ENCODE assay signal across 10 mouse cellular contexts in the genomic region with DNA sequence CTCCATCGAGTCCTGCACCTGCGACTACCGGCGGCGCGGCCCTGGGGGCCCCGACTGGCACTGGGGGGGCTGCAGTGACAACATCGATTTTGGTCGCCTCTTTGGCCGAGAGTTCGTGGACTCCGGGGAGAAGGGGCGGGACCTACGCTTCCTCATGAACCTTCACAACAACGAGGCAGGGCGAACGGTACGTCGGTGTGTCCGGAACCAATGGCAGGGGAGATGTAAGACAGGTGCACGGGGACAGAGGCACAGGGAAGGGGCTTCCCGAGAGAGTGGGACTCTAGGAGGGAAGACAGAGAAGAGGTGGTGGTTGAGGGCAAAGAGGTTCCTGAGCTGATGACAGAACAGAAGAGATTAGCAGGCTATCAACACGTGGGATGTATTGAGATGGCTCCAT. TPM values are rescaled to one million over a fixed set of nuclear protein-coding genes. Genes with fewer than 3 reads are reported as not detected.
DNase-seq lines count a peak whose midpoint lies in the region; ATAC-seq and TF ChIP-seq lines count a peak whose summit lies in the region.
"Had no signal": no experiment of that assay in that cellular context is flagged by ENCODE, and none has a peak within 500 bp of the region (broad histone marks: within the 10 kb centered on the region; RNA-seq: fewer than 3 reads in every experiment).

No protein-coding gene starts in this region.

- no peak overlapping the region for H3K4me2 ChIP-seq in forebrain, embryonic 11.5 days (ENCODE audit: low read depth, low read length, severe bottlenecking)
- no peak overlapping the region for H3K4me2 ChIP-seq in forebrain, embryonic 14.5 days (ENCODE audit: low read length)
- no peak overlapping the region for H3K4me2 ChIP-seq in lung, embryonic 14.5 days

- no peaks in the 10 kb centered on the region for H3K9me3 ChIP-seq in forebrain, embryonic 11.5 days (ENCODE audit: control insufficient read depth, low read length)
- no peaks in the 10 kb centered on the region for H3K9me3 ChIP-seq in forebrain, embryonic 14.5 days (replicated peaks; ENCODE audit: control insufficient read depth, low read length)
- no peaks in the 10 kb centered on the region for H3K9me3 ChIP-seq in lung, embryonic 14.5 days (ENCODE audit: low read depth, low read length)

- no peak overlapping the region for H3K4me3 ChIP-seq in forebrain, embryonic 11.5 days (ENCODE audit: low read depth, low read length)
- H3K4me3 ChIP-seq in forebrain, embryonic 14.5 days (ENCODE audit: low read depth, low read length) = no peak overlapping the region
- H3K4me3 ChIP-seq in lung, embryonic 14.5 days (ENCODE audit: low read depth, low read length) = peak overlapping the region; percentile 16; the same call in 1 of the 2 replicates

- no peak for TF ChIP-seq CTCF in lung, embryonic 14.5 days (IDR thresholded peaks at IDR 0.05; ENCODE audit: low read depth)

- no peak for ATAC-seq in forebrain, embryonic 11.5 days (replicated peaks; ENCODE audit: low FRiP score)
- ATAC-seq in forebrain, embryonic 14.5 days = no peak
- ATAC-seq in lung, embryonic 14.5 days (ENCODE audit: insufficient read depth) = no peak

- DNase-seq in forebrain, embryonic 11.5 days (ENCODE audit: low spot score) = peak; percentile 56
- DNase-seq in forebrain, embryonic 14.5 days (ENCODE audit: low spot score) = no peak
- DNase-seq in lung, embryonic 14.5 days = no peak
- DNase-seq in lung, postnatal 4 days = no peak
- peak; percentile 53 for DNase-seq in induced T-regulatory cell, adult 2 months (ENCODE audit: low read depth)
- peak; percentile 32 for DNase-seq in splenic B cell, adult 2 months (ENCODE audit: low read depth, low spot score)
- DNase-seq in lung, adult 18-20 months = no peak
- no peak for DNase-seq in layer of hippocampus, adult 9-10 months (ENCODE audit: low spot score)
- DNase-seq: cerebellum, adult 2 months had no signal

- no peaks in the 10 kb centered on the region for H3K36me3 ChIP-seq in forebrain, embryonic 11.5 days (ENCODE audit: control insufficient read depth, insufficient read depth, low read length)
- H3K36me3 ChIP-seq in forebrain, embryonic 14.5 days (ENCODE audit: control insufficient read depth, insufficient read depth, low read length) = no peaks in the 10 kb centered on the region
- no peaks in the 10 kb centered on the region for H3K36me3 ChIP-seq in lung, embryonic 14.5 days (ENCODE audit: insufficient read depth)
- H3K36me3 ChIP-seq in splenic B cell, adult 2 months (ENCODE audit: control insufficient read depth, insufficient read depth, low read length, poor library complexity, severe bottlenecking) = no peaks in the 10 kb centered on the region

- under 1% methylated on average over 23 of the region's 23 CpGs for WGBS in forebrain, embryonic 11.5 days
- WGBS in forebrain, embryonic 14.5 days = 1% methylated on average over 23 of the region's 23 CpGs
- under 1% methylated on average over 23 of the region's 23 CpGs for WGBS in lung, embryonic 14.5 days

- no peak overlapping the region for H3K9ac ChIP-seq in forebrain, embryonic 11.5 days (ENCODE audit: low read length)
- H3K9ac ChIP-seq in forebrain, embryonic 14.5 days (ENCODE audit: low read length) = no peak overlapping the region
- no peak overlapping the region for H3K9ac ChIP-seq in lung, embryonic 14.5 days

- peaks cover 98% of the 10 kb centered on the region for H3K27me3 ChIP-seq in forebrain, embryonic 11.5 days (ENCODE audit: control insufficient read depth, insufficient read depth, low read length)
- H3K27me3 ChIP-seq in forebrain, embryonic 14.5 days (replicated peaks; ENCODE audit: control insufficient read depth, insufficient read depth, low read length) = peaks cover 98% of the 10 kb centered on the region
- peaks cover 96% of the 10 kb centered on the region for H3K27me3 ChIP-seq in lung, embryonic 14.5 days (ENCODE audit: insufficient read depth, low read length)
- H3K27me3 ChIP-seq in splenic B cell, adult 2 months (ENCODE audit: control insufficient read depth, insufficient read depth, low read length, poor library complexity, severe bottlenecking) = no peaks in the 10 kb centered on the region

- H3K4me1 ChIP-seq in forebrain, embryonic 11.5 days (replicated peaks; ENCODE audit: control insufficient read depth, insufficient read depth, low read length) = peaks cover 11% of the 10 kb centered on the region
- peaks cover under 1% of the 10 kb centered on the region; the same call in 1 of the 2 replicates for H3K4me1 ChIP-seq in forebrain, embryonic 14.5 days (ENCODE audit: control insufficient read depth, insufficient read depth, low read length)
- H3K4me1 ChIP-seq in lung, embryonic 14.5 days (ENCODE audit: insufficient read depth) = no peaks in the 10 kb centered on the region

- H3K27ac ChIP-seq in forebrain, embryonic 11.5 days (ENCODE audit: low read depth, low read length) = no peak overlapping the region
- H3K27ac ChIP-seq in forebrain, embryonic 14.5 days (ENCODE audit: low read depth, low read length) = no peak overlapping the region
- no peak overlapping the region for H3K27ac ChIP-seq in lung, embryonic 14.5 days (ENCODE audit: low read depth)
- H3K27ac ChIP-seq: left cerebral cortex, adult 2 months had no signal

RNA-seq across cellular contexts. Expression of gene Wnt1, which starts 2.1 kb away (rescaled TPM):
- polyA plus RNA-seq in forebrain, embryonic 11.5 days (2014; fragmentation: Nextera tagmentation; extraction: Ambion mirVana) = 0.47 and 0.68 TPM in 2 replicates
- polyA plus RNA-seq in forebrain, embryonic 14.5 days (2014; fragmentation: Nextera tagmentation; extraction: Ambion mirVana) = 0.56 TPM in 1 of 2 replicates, not detected in the other
- not detected in 2 replicates for polyA plus RNA-seq in lung, embryonic 14.5 days (2014; fragmentation: Nextera tagmentation; extraction: Ambion mirVana)
- polyA plus RNA-seq: cerebellum, adult 2 months had no signal

RNA-seq across cellular contexts. Expression of gene Wnt10b, which starts 13.8 kb away (rescaled TPM):
- 0.41 and 0.43 TPM in 2 replicates for polyA plus RNA-seq in forebrain, embryonic 11.5 days (2014; fragmentation: Nextera tagmentation; extraction: Ambion mirVana)
- not detected in 2 replicates for polyA plus RNA-seq in forebrain, embryonic 14.5 days (2014; fragmentation: Nextera tagmentation; extraction: Ambion mirVana)
- 0.11 TPM in 1 of 2 replicates, not detected in the other for polyA plus RNA-seq in lung, embryonic 14.5 days (2014; fragmentation: Nextera tagmentation; extraction: Ambion mirVana)

RNA-seq across cellular contexts. Expression of gene Ddn, which starts 17.5 kb away (rescaled TPM):
- polyA plus RNA-seq in forebrain, embryonic 11.5 days (2014; fragmentation: Nextera tagmentation; extraction: Ambion mirVana) = not detected in 2 replicates
- polyA plus RNA-seq in forebrain, embryonic 14.5 days (2014; fragmentation: Nextera tagmentation; extraction: Ambion mirVana) = 0.33 and 0.57 TPM in 2 replicates
- polyA plus RNA-seq in lung, embryonic 14.5 days (2014; fragmentation: Nextera tagmentation; extraction: Ambion mirVana) = 0.04 and 0.12 TPM in 2 replicates

RNA-seq across cellular contexts. Expression of gene Arf3, which starts 28.8 kb away (rescaled TPM):
- 38.1 and 41.4 TPM in 2 replicates for polyA plus RNA-seq in forebrain, embryonic 11.5 days (2014; fragmentation: Nextera tagmentation; extraction: Ambion mirVana)
- 31.7 and 41.4 TPM in 2 replicates for polyA plus RNA-seq in forebrain, embryonic 14.5 days (2014; fragmentation: Nextera tagmentation; extraction: Ambion mirVana)
- 35.4 and 42.5 TPM in 2 replicates for polyA plus RNA-seq in lung, embryonic 14.5 days (2014; fragmentation: Nextera tagmentation; extraction: Ambion mirVana)

RNA-seq across cellular contexts. Expression of gene Prkag1, which starts 39.5 kb away (rescaled TPM):
- 89.4 and 92.5 TPM in 2 replicates for polyA plus RNA-seq in forebrain, embryonic 11.5 days (2014; fragmentation: Nextera tagmentation; extraction: Ambion mirVana)
- 82.1 and 87.3 TPM in 2 replicates for polyA plus RNA-seq in forebrain, embryonic 14.5 days (2014; fragmentation: Nextera tagmentation; extraction: Ambion mirVana)
- polyA plus RNA-seq in lung, embryonic 14.5 days (2014; fragmentation: Nextera tagmentation; extraction: Ambion mirVana) = 93.4 and 93.7 TPM in 2 replicates

Comparison
In these comparisons a context has a peak if more than half of its experiments do, and no peak if none do; other contexts are left out.
1. DNase-seq: peak in forebrain, embryonic 11.5 days (single experiment), induced T-regulatory cell, adult 2 months (single experiment) and splenic B cell, adult 2 months (single experiment); none in forebrain, embryonic 14.5 days (single experiment), lung, embryonic 14.5 days (single experiment), lung, postnatal 4 days (0 of 2), lung, adult 18-20 months (0 of 2) and layer of hippocampus, adult 9-10 months (single experiment).